18 mouse cellular contexts compared by ENCODE assay signal in genomic region chr16:24695062-24695461, GRCm38 (mm10).
"Had no signal": no experiment of that assay in that cellular context is flagged by ENCODE, and none has a peak within 500 bp of the region (broad histone marks: within the 10 kb centered on the region; RNA-seq: fewer than 3 reads in every experiment).

No protein-coding gene starts in this region.

- H3K9me3 ChIP-seq: limb, embryonic 10.5 days; limb, embryonic 13.5 days; liver, embryonic 13.5 days; midbrain, embryonic 12.5 days; midbrain, embryonic 15.5 days; neural tube, embryonic 13.5 days; stomach, embryonic 15.5 days had no signal

- H3K9ac ChIP-seq: limb, embryonic 13.5 days; liver, embryonic 13.5 days; midbrain, embryonic 12.5 days; midbrain, embryonic 15.5 days; neural tube, embryonic 13.5 days; stomach, embryonic 15.5 days had no signal

- H3K4me2 ChIP-seq: limb, embryonic 13.5 days; liver, embryonic 13.5 days; midbrain, embryonic 12.5 days; midbrain, embryonic 15.5 days; neural tube, embryonic 13.5 days; stomach, embryonic 15.5 days had no signal

- ATAC-seq: midbrain, embryonic 15.5 days had no signal

- H3K27ac ChIP-seq: kidney, postnatal 0 days; limb, embryonic 10.5 days; limb, embryonic 13.5 days; liver, embryonic 13.5 days; midbrain, embryonic 12.5 days; midbrain, embryonic 15.5 days; neural tube, embryonic 13.5 days; stomach, embryonic 15.5 days had no signal

- H3K4me1 ChIP-seq: limb, embryonic 10.5 days; liver, embryonic 13.5 days; midbrain, embryonic 12.5 days; midbrain, embryonic 15.5 days; neural tube, embryonic 13.5 days; stomach, embryonic 15.5 days had no signal

- H3K27me3 ChIP-seq: limb, embryonic 13.5 days; liver, embryonic 13.5 days; midbrain, embryonic 12.5 days; midbrain, embryonic 15.5 days; neural tube, embryonic 13.5 days; stomach, embryonic 15.5 days had no signal

- H3K36me3 ChIP-seq: limb, embryonic 13.5 days; liver, embryonic 13.5 days; midbrain, embryonic 12.5 days; midbrain, embryonic 15.5 days; neural tube, embryonic 13.5 days; stomach, embryonic 15.5 days had no signal

- H3K4me3 ChIP-seq: limb, embryonic 10.5 days; limb, embryonic 13.5 days; liver, embryonic 13.5 days; midbrain, embryonic 12.5 days; midbrain, embryonic 15.5 days; neural tube, embryonic 13.5 days; stomach, embryonic 15.5 days had no signal

- DNase-seq: kidney, adult 2 months; kidney, postnatal 25 days; layer of hippocampus, adult 9-11 months; liver, embryonic 13.5 days; lung, adult 2 months; lung, postnatal 14 days; lung, postnatal 4 days; right cerebral cortex, adult 18-20 months; right cerebral cortex, postnatal 14 days; right cerebral cortex, postnatal 4 days; thymus, postnatal 25 days had no signal
